Mouse (Mus musculus): ENCODE data around the gene Trip10.

- TF ChIP-seq EP300 (IDR thresholded peaks at IDR 0.05; ENCODE audit: low read depth) (no peak), CTCF (IDR thresholded peaks at IDR 0.05; ENCODE audit: low read depth) (no peak)
Observed at GRCm38 (mm10) chr17:57283906-57284305, 34.7 kb downstream of the Trip10 start.

Measured in heart, postnatal 0 days (tissue).